Mouse (Mus musculus): ENCODE measurements around the gene Ppfia3.

- TF ChIP-seq CTCF (conservative IDR thresholded peaks at IDR 0.05; ENCODE audit: low read length) (no peak), NANOG (IDR thresholded peaks at IDR 0.05; ENCODE audit: borderline replicate concordance, low read length) (no peak), POU5F1 (IDR thresholded peaks at IDR 0.05; ENCODE audit: borderline replicate concordance, low read length) (no peak)
Observed at GRCm38 (mm10) chr7:45408351-45408750, 41.5 kb upstream of the Ppfia3 start.

Data from E14TG2a.4 (cell line).